Mouse (Mus musculus) B cell, adult 62 days (primary cell): ENCODE measurements around the gene Gm4307. TPM values are rescaled to one million over a fixed set of nuclear protein-coding genes. Genes with fewer than 3 reads are reported as not detected.

ENCODE experiments used
- total RNA-seq: library from RNA; stranded (reverse); gene quantifications from 4 replicates; pipeline ENCODE4 v1.2.4, GENCODE M21; 2023

Gene Gm4307
- not detected in 4 replicates for total RNA-seq

GRCm38 (mm10) chr10:100361038-100361437, at the start of gene Gm4307:
Gm4307 (plus strand) TSS chr10:100361338.

GRCm38 (mm10) chr10:100335376-100335775, 25.8 kb upstream of the Gm4307 start, which contains the start of gene Gm4301:
Gm4301 (plus strand) TSS chr10:100335676.

GRCm38 (mm10) chr10:100340536-100340935, 20.6 kb upstream of the Gm4307 start, which contains the start of gene Gm4302:
Gm4302 (plus strand) TSS chr10:100340836.

GRCm38 (mm10) chr10:100345672-100346071, 15.5 kb upstream of the Gm4307 start, which contains the start of gene Gm4303:
Gm4303 (plus strand) TSS chr10:100345972.

GRCm38 (mm10) chr10:100350793-100351192, 10.3 kb upstream of the Gm4307 start, which contains the start of gene Gm4305:
Gm4305 (plus strand) TSS chr10:100351093.

GRCm38 (mm10) chr10:100382460-100382859, 21.3 kb downstream of the Gm4307 start, which contains the start of gene Gm4312:
Gm4312 (minus strand) TSS chr10:100382560.

Other genes with a start within 250 kb of the Gm4307 start
- not detected in 4 replicates for gene Gm4301, start 25.7 kb upstream of the Gm4307 start, total RNA-seq
- not detected in 4 replicates for gene Gm4302, start 20.5 kb upstream of the Gm4307 start, total RNA-seq
- not detected in 4 replicates for gene Gm4303, start 15.4 kb upstream of the Gm4307 start, total RNA-seq
- not detected in 4 replicates for gene Gm4305, start 10.2 kb upstream of the Gm4307 start, total RNA-seq
- not detected in 4 replicates for gene Gm4312, start 21.2 kb downstream of the Gm4307 start, total RNA-seq
- gene Tmtc3, start 126.0 kb downstream of the Gm4307 start, total RNA-seq: 1.8 to 2.8 TPM (median 2.1 TPM) in 4 replicates
- 2.6 to 5.5 TPM (median 4.0 TPM) in 4 replicates for gene Cep290, start 126.2 kb downstream of the Gm4307 start, total RNA-seq
- 4.3 to 8.6 TPM (median 5.4 TPM) in 4 replicates for gene 4930430F08Rik, start 229.1 kb downstream of the Gm4307 start, total RNA-seq
- not detected in 4 replicates for gene 1700017N19Rik, start 229.1 kb downstream of the Gm4307 start, total RNA-seq